Comparison of ENCODE assay signal across 22 mouse cellular contexts in genomic region chr4:44605453-44605852, GRCm38 (mm10).
DNase-seq lines count a peak whose midpoint lies in the region; ATAC-seq and TF ChIP-seq lines count a peak whose summit lies in the region.
"Had no signal": no experiment of that assay in that cellular context is flagged by ENCODE, and none has a peak within 500 bp of the region (broad histone marks: within the 10 kb centered on the region; RNA-seq: fewer than 3 reads in every experiment).

No protein-coding gene starts in this region.

- H3K4me2 ChIP-seq in midbrain, embryonic 11.5 days, result no peak overlapping the region
- H3K4me2 ChIP-seq in midbrain, embryonic 16.5 days (ENCODE audit: low read length), result no peak overlapping the region
- H3K4me2 ChIP-seq: embryonic facial prominence, embryonic 15.5 days; hindbrain, embryonic 12.5 days had no signal

- H3K27me3 ChIP-seq in heart, adult 2 months (ENCODE audit: control insufficient read depth, insufficient read depth, low read length), result no peaks in the 10 kb centered on the region
- no peaks in the 10 kb centered on the region for H3K27me3 ChIP-seq in midbrain, embryonic 11.5 days (ENCODE audit: control insufficient read depth, insufficient read depth, low read length)
- H3K27me3 ChIP-seq in midbrain, embryonic 16.5 days (ENCODE audit: control insufficient read depth, insufficient read depth, low read depth, low read length), result no peaks in the 10 kb centered on the region
- H3K27me3 ChIP-seq: embryonic facial prominence, embryonic 15.5 days; hindbrain, embryonic 12.5 days had no signal

- no peak for TF ChIP-seq POLR2A in heart, adult 2 months (IDR thresholded peaks at IDR 0.05; ENCODE audit: insufficient read depth, low read depth, low read length)

- no peaks in the 10 kb centered on the region for H3K9me3 ChIP-seq in midbrain, embryonic 11.5 days (ENCODE audit: control insufficient read depth, low read length)
- H3K9me3 ChIP-seq in midbrain, embryonic 16.5 days (replicated peaks; ENCODE audit: control insufficient read depth, low read length, poor library complexity, severe bottlenecking), result no peaks in the 10 kb centered on the region
- H3K9me3 ChIP-seq: embryonic facial prominence, embryonic 15.5 days; forebrain, embryonic 10.5 days; hindbrain, embryonic 12.5 days had no signal

- H3K27ac ChIP-seq in heart, adult 2 months, result peak overlapping the region; percentile 45; the same call in 1 of the 2 replicates
- no peak overlapping the region for H3K27ac ChIP-seq in midbrain, embryonic 11.5 days (ENCODE audit: low read depth, low read length)
- H3K27ac ChIP-seq in midbrain, embryonic 16.5 days (ENCODE audit: low read length), result no peak overlapping the region
- H3K27ac ChIP-seq: embryonic facial prominence, embryonic 15.5 days; forebrain, embryonic 10.5 days; gastrocnemius, adult 2 months; hindbrain, embryonic 12.5 days; hindbrain, postnatal 0 days had no signal

- no peak for ATAC-seq in midbrain, embryonic 11.5 days (ENCODE audit: low FRiP score)
- no peak for ATAC-seq in midbrain, embryonic 16.5 days
- ATAC-seq: activated CD4-positive, CD25-positive, alpha-beta regulatory T cell, adult 4 months; forebrain, embryonic 14.5 days; hindbrain, postnatal 0 days; Patski had no signal

- no peaks in the 10 kb centered on the region for H3K79me2 ChIP-seq in heart, adult 2 months (replicated peaks; ENCODE audit: control insufficient read depth, insufficient read depth, low read length)

- H3K4me1 ChIP-seq in heart, adult 2 months (ENCODE audit: control insufficient read depth, insufficient read depth, low read length), result no peaks in the 10 kb centered on the region
- peaks cover 5% of the 10 kb centered on the region; the same call in 1 of the 2 replicates for H3K4me1 ChIP-seq in midbrain, embryonic 11.5 days (ENCODE audit: control insufficient read depth, insufficient read depth, low read length)
- peaks cover 8% of the 10 kb centered on the region for H3K4me1 ChIP-seq in midbrain, embryonic 16.5 days (ENCODE audit: control insufficient read depth, insufficient read depth, low read length)

- TF ChIP-seq CTCF in heart, adult 2 months (IDR thresholded peaks at IDR 0.05), result no peak

- no peak overlapping the region for H3K9ac ChIP-seq in heart, adult 2 months (ENCODE audit: low read depth, low read length)
- H3K9ac ChIP-seq in midbrain, embryonic 11.5 days (ENCODE audit: low read length), result no peak overlapping the region
- H3K9ac ChIP-seq in midbrain, embryonic 16.5 days (ENCODE audit: low read depth, low read length), result no peak overlapping the region
- H3K9ac ChIP-seq: embryonic facial prominence, embryonic 15.5 days; hindbrain, embryonic 12.5 days had no signal

- no peaks in the 10 kb centered on the region for H3K36me3 ChIP-seq in heart, adult 2 months (ENCODE audit: control insufficient read depth, insufficient read depth, low read length)
- H3K36me3 ChIP-seq in midbrain, embryonic 11.5 days (ENCODE audit: control insufficient read depth, insufficient read depth, low read length), result no peaks in the 10 kb centered on the region
- no peaks in the 10 kb centered on the region for H3K36me3 ChIP-seq in midbrain, embryonic 16.5 days (ENCODE audit: control insufficient read depth, insufficient read depth, low read length)
- H3K36me3 ChIP-seq: embryonic facial prominence, embryonic 15.5 days; forebrain, embryonic 10.5 days; hindbrain, embryonic 12.5 days had no signal

- intact Hi-C loops in heart, adult 2 months (cut with DNase I), result no loop called here

- no peak overlapping the region for H3K4me3 ChIP-seq in heart, adult 2 months
- no peak overlapping the region for H3K4me3 ChIP-seq in midbrain, embryonic 11.5 days (ENCODE audit: low read depth, low read length)
- H3K4me3 ChIP-seq in midbrain, embryonic 16.5 days (ENCODE audit: low read depth, low read length), result no peak overlapping the region
- H3K4me3 ChIP-seq: embryonic facial prominence, embryonic 15.5 days; erythroblast, embryonic 14.5 days; forebrain, embryonic 10.5 days; gastrocnemius, adult 2 months; hindbrain, embryonic 12.5 days had no signal

- no peak for TF ChIP-seq EP300 in heart, adult 2 months (IDR thresholded peaks at IDR 0.05; ENCODE audit: insufficient read depth, low read depth, low read length)

- WGBS in heart, adult 2 months, result 17% methylated on average over 2 of the region's 2 CpGs
- 82% methylated on average over 2 of the region's 2 CpGs for WGBS in midbrain, embryonic 11.5 days
- 78% methylated on average over 2 of the region's 2 CpGs for WGBS in midbrain, embryonic 16.5 days

- DNase-seq in heart, adult 2 months, result peak; percentile 36 to 48
- no peak for DNase-seq in heart, adult 11 months
- peak; percentile 66 for DNase-seq in midbrain, embryonic 11.5 days (ENCODE audit: low spot score, missing footprints)
- peak; percentile 66 for DNase-seq in heart, postnatal 4 days
- no peak for DNase-seq in neural tube, embryonic 10.5 days (ENCODE audit: extremely low spot score, low spot score)
- no peak for DNase-seq in urinary bladder, adult 18-20 months (ENCODE audit: low spot score in 2 of 2)
- DNase-seq: adrenal gland, postnatal 14 days; cerebellum, adult 2 months; cerebellum, postnatal 10 days; embryo, embryonic 11 days; gastrocnemius, adult 2 months; gastrocnemius, postnatal 25 days; kidney, adult 11 months had no signal

Comparison
In these comparisons a context has a peak if more than half of its experiments do, and no peak if none do; other contexts are left out.
1. DNase-seq: peak in heart, adult 2 months (2 of 2), midbrain, embryonic 11.5 days (single experiment) and heart, postnatal 4 days (single experiment); none in heart, adult 11 months (single experiment), neural tube, embryonic 10.5 days (single experiment) and urinary bladder, adult 18-20 months (0 of 2).